Mouse (Mus musculus) gastrocnemius, postnatal 36 days (tissue): ENCODE measurements around the gene Maml3. TPM values are rescaled to one million over a fixed set of nuclear protein-coding genes. Genes with fewer than 3 reads are reported as not detected.

ENCODE experiments used
- DNase-seq, 2 experiments: peaks; one replicate each; pipeline ENCODE4 v3.0.0; 2022
- intact Hi-C: fragments of 180-260 bp; cut with DNase I; formaldehyde crosslinking; loops from one replicate; pipeline ENCODE4 v1.15.1; 2025
- total RNA-seq, 2 experiments: library from RNA; stranded (reverse); gene quantifications; 2 replicates each; pipeline ENCODE4 v1.2.3; 2021

The Maml3 gene
- total RNA-seq, 2 experiments from 2014 or later = 1.9 to 2.6 TPM

- intact Hi-C loops = loop anchor here (5.0 kb wide), 1 partner anchor 230 kb away; no protein-coding TSS in a partner anchor
- no peak for DNase-seq
These were observed 257.6 kb downstream of the Maml3 start for GRCm38 (mm10) chr3:51847262-51847661.

- intact Hi-C loops = loop anchor here (5.0 kb wide), 1 partner anchor 353 kb away; no protein-coding TSS in a partner anchor
- no peak for DNase-seq
These were observed 260.6 kb downstream of the Maml3 start for GRCm38 (mm10) chr3:51844255-51844654.

GRCm38 (mm10) chr3:51842140-51842539, 262.7 kb downstream of the Maml3 start:
- no peak for DNase-seq
- intact Hi-C loops = loop anchor here (5.0 kb wide), 1 partner anchor 355 kb away; no protein-coding TSS in a partner anchor

GRCm38 (mm10) chr3:51841598-51841997, 263.3 kb downstream of the Maml3 start:
- no peak for DNase-seq
- intact Hi-C loops = loop anchor here (5.0 kb wide), 1 partner anchor 356 kb away; no protein-coding TSS in a partner anchor

DNA sequence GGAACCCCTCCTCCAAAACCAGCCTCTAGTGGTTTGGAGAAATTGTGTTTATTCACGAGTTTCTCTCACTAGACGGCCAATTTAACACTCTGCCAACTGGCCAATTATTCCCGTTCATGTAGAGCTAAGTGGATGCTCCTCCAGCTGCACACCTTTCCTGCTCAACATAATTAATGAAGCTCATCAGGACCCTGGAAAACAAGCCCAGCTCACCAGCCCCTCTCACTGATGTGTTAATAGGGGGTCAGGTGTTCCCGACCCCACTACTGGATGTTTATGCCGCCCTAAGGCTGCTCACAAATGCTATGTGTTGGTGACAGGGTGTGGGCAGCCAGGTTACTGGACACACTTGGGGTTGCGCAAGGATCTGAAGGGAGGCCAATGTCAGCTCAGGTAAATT, 263.7 kb downstream of the Maml3 start:
- intact Hi-C loops = loop anchor here (5.0 kb wide), 1 partner anchor 356 kb away; no protein-coding TSS in a partner anchor
- DNase-seq = no peak

GRCm38 (mm10) chr3:51840095-51840805, 264.6 kb downstream of the Maml3 start:
- DNase-seq = peak; percentile 20 to 40
- intact Hi-C loops = loop anchor here (5.0 kb wide), 1 partner anchor 357 kb away; no protein-coding TSS in a partner anchor

- intact Hi-C loops = no loop called here
- DNase-seq = no peak
These were observed 265.5 kb downstream of the Maml3 start for GRCm38 (mm10) chr3:51839353-51839715.

DNA sequence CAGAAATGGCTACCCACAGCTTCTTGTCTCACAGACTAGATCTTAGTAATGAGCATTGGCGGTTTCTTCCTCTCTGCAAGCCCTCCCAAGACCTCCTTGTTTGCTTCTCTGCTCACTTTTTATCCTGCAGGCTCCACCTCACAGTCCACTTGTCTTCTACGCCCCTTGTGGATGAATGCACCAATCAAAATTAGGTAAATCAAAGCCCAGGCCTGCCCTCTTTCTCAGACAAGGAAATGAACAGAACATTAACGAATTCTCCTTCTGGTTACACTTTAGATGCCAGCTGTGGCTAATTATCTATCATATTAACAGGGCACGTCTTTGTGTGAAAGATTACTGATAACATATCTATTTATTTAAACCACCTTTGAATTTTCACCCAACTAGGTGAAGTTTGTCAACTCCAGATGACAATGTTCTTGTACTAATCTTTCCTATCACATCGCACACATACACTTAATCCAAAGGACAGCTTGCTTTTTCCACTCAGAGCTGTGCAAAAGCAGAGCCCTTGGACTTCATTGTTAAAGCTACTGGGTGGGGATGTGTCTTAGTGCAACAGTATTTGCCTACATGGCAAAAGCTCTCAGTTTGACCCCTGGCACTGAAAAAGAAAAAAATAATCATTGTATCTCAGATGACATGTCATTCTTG, 266.1 kb downstream of the Maml3 start:
- DNase-seq = no peak
- intact Hi-C loops = no loop called here

GRCm38 (mm10) chr3:51832985-51833384, 271.9 kb downstream of the Maml3 start:
- DNase-seq = no peak
- intact Hi-C loops = no loop called here

DNA sequence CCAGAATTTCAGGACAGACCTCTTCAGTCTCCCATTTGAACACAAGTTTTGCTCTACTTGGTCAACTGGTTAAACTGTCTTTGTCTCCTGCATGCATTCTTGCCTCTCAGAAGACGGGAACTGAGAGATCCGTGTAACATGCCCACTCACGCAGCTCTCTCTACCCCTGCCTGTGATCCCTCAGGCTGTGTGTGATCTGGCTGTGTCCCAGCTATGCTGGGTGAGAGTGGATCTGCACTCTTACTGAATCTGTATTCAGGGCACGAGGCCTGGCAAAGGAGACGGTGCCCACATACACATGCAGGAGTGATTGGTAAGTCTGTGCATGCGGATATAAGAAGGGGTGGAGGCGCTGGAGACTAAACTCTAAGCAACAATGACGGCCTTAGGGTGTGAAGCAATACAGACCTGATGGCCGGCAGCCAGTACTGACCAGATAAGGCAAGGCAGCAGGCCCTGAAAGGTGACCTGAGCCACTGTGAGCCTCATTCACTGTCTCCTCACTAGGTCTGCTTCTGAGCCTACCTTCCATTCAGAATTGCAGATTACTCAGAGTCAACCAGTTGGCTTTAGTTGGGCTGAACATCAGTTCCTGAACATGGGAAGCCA, 274.0 kb downstream of the Maml3 start:
- no peak for DNase-seq
- intact Hi-C loops = no loop called here

GRCm38 (mm10) chr3:51825530-51825929, 279.3 kb downstream of the Maml3 start:
- no peak for DNase-seq
- intact Hi-C loops = no loop called here

GRCm38 (mm10) chr3:51824506-51824905, 280.4 kb downstream of the Maml3 start:
- DNase-seq = no peak
- intact Hi-C loops = no loop called here

- DNase-seq = no peak
- intact Hi-C loops = no loop called here
These were observed 283.3 kb downstream of the Maml3 start for GRCm38 (mm10) chr3:51821551-51821950.

GRCm38 (mm10) chr3:51819109-51819508, 285.8 kb downstream of the Maml3 start:
- no peak for DNase-seq
- intact Hi-C loops = no loop called here

DNA sequence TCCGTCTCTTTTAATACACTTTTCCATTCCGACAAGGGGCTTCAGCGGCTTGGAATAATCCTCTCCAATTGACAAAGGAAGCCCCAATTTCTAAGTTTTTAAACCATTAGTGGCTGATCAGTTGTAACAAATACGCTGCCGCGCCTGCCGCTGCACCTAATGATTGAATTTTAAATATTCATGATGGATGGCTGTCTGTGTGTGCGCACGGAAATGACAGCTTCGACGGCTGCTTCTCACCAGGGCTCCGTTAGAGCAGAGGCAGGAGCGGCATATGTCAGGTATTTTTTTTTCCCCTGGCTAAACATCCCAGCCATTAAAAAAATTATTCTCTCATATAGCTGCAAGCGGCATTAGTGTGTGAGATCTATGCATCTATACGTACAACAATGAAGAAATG, 287.0 kb downstream of the Maml3 start:
- no peak for DNase-seq
- intact Hi-C loops = no loop called here

- intact Hi-C loops = no loop called here
- no peak for DNase-seq
These were observed 287.5 kb downstream of the Maml3 start for GRCm38 (mm10) chr3:51817329-51817728.

DNA sequence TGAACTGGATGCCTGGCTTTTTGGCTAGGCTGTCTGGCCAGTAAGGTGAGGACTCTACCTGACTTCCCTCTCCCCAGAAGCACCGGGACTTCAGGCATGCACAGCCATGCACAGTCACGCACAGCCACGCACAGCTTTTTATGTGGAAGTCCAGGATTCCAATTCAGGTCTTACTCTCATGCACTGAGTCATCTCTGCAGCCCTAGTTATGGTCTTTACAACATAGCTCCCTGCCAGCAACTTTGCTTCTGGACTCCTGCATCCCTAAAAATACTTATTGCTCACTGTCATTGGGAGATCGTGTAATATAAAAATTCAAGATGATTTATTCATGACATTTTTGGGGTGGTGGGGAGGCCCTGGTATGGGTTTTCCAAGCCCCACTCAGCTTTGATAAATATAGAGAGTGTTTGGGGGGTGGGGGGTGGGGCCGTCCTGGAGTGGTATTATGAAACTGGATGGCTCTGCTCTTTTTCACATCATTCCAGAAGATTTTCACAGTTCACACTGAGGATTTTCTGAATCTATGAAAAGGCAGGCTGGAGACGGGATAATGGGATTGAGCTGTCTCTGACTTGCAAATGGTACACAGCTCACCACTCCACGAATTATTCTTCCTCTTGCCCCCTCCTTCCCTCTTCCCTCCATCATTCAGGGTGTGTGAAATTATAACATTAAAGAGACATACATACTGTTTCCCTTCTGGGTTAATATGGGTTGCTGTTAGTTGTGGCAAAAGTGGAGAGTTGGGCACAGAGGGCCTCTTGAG, 288.2 kb downstream of the Maml3 start:
- DNase-seq = no peak
- intact Hi-C loops = no loop called here

DNA sequence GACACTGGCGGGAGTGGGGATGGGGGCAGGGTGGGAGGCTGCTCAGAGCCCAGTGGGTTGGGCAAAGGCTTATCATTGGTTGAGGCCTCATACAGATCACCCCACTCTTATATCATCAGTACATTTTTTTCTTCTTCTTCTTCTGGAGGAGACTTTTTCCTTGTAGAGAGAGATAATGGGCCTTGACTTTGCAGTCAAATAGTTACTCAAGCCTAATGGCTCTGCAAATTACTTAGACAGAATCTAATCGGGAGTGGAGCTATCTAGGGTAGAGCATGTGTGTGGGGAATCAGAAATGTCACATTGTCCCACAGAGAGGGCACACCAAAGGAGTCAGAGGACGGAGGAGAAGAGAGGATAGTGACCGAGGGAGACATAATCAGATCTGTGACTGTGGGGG, 290.8 kb downstream of the Maml3 start:
- intact Hi-C loops = no loop called here
- no peak for DNase-seq

- no peak for DNase-seq
- intact Hi-C loops = no loop called here
These were observed 291.7 kb downstream of the Maml3 start for GRCm38 (mm10) chr3:51813186-51813585.

GRCm38 (mm10) chr3:51810731-51811130, 294.1 kb downstream of the Maml3 start:
- intact Hi-C loops = no loop called here
- DNase-seq = no peak

- DNase-seq = no peak
- intact Hi-C loops = no loop called here
These were observed 295.1 kb downstream of the Maml3 start for GRCm38 (mm10) chr3:51809822-51810221.
